Mouse (Mus musculus) heart, adult 2 months (tissue): ENCODE data around the gene Casp9. TPM values are rescaled to one million over a fixed set of nuclear protein-coding genes. Genes with fewer than 3 reads are reported as not detected.

Experiments used
- DNase-seq, 2 experiments: peaks; one replicate each; pipeline ENCODE4 v3.0.0; 2021
- H3K27ac ChIP-seq: fragments of 200-600 bp; 2 replicates; pipeline ENCODE4 v1.8.1; 2022
- H3K27me3 ChIP-seq: fragments of 200-500 bp; 2 replicates; pipeline ENCODE4 v1.6.1; 2012; ENCODE audit warnings: mild to moderate bottlenecking, low read length, inconsistent platforms, mixed read lengths; ENCODE audit not compliant: control insufficient read depth, insufficient read depth
- H3K36me3 ChIP-seq: fragments of 200-500 bp; 2 replicates; pipeline ENCODE4 v1.6.1; 2012; ENCODE audit warnings: low read length, inconsistent platforms; ENCODE audit not compliant: control insufficient read depth, insufficient read depth
- H3K4me1 ChIP-seq: fragments of 200-500 bp; 2 replicates; pipeline ENCODE4 v1.6.1; 2011; ENCODE audit warnings: low read length; ENCODE audit not compliant: control insufficient read depth, insufficient read depth
- H3K4me3 ChIP-seq: fragments of 200-600 bp; 2 replicates; pipeline ENCODE4 v1.8.1; 2022
- H3K79me2 ChIP-seq: fragments of 200-500 bp; replicated peaks from 2 replicates; pipeline ENCODE4 v1.6.1; 2012; ENCODE audit warnings: mild to moderate bottlenecking, inconsistent platforms, low read length, moderate library complexity, mixed read lengths; ENCODE audit not compliant: control insufficient read depth, insufficient read depth
- H3K9ac ChIP-seq: fragments of 200-500 bp; 2 replicates; pipeline ENCODE4 v1.6.1; 2012; ENCODE audit warnings: low read depth, mild to moderate bottlenecking, control low read depth, inconsistent platforms, low read length, mixed read lengths
- CTCF ChIP-seq: fragments of 200-600 bp; IDR thresholded peaks from 2 replicates; pipeline ENCODE4 v1.8.1; 2022; ENCODE audit warnings: antibody characterized with exemption, mild to moderate bottlenecking, moderate library complexity
- EP300 ChIP-seq: fragments of 200-500 bp; IDR thresholded peaks from 2 replicates; pipeline ENCODE4 v1.6.1; 2011; ENCODE audit warnings: low read depth, low read length, control low read depth; ENCODE audit not compliant: insufficient read depth
- POLR2A ChIP-seq: fragments of 200-500 bp; IDR thresholded peaks from 2 replicates; pipeline ENCODE4 v1.6.1; 2011; ENCODE audit warnings: mild to moderate bottlenecking, low read depth, low read length, control low read depth; ENCODE audit not compliant: insufficient read depth
- WGBS: fragments of 180-500 bp; shearing (Covaris S2); methylation state at CpG from one replicate; pipeline ENCODE4 v1.1.7; 2018; 5-methylcytosine and 5-hydroxymethylcytosine counted together
- intact Hi-C: fragments of 180-260 bp; cut with DNase I; formaldehyde crosslinking; loops from one replicate; pipeline ENCODE4 v1.15.1; 2025
- polyA plus RNA-seq: library from polyadenylated mRNA; depleted of rRNA; stranded (reverse); fragments of >200 nt; gene quantifications from 2 replicates; pipeline ENCODE4 v1.2.3, GENCODE M21; 2012
- total RNA-seq, 2 experiments: library from RNA; stranded (reverse); gene quantifications; 2 replicates each; pipeline ENCODE4 v1.2.3; 2021

Casp9 gene
- total and polyA plus RNA-seq, 3 experiments = 7.5 to 10.0 (median 8.1) TPM

- no peak for DNase-seq
- H3K9ac ChIP-seq = no peak overlapping the region
- H3K36me3 ChIP-seq = no peaks in the 10 kb centered on the region
- intact Hi-C loops = no loop called here
- no peak overlapping the region for H3K27ac ChIP-seq
- no peaks in the 10 kb centered on the region for H3K27me3 ChIP-seq
- no peaks in the 10 kb centered on the region for H3K4me1 ChIP-seq
- no peak overlapping the region for H3K4me3 ChIP-seq
- H3K79me2 ChIP-seq = no peaks in the 10 kb centered on the region
- TF ChIP-seq EP300 = no peak
- TF ChIP-seq CTCF = peak; percentile 24; the same call in 1 of the 2 replicates
- WGBS = 85% methylated on average over 4 of the region's 4 CpGs
Measured at GRCm38 (mm10) chr4:141804105-141804504, 10.7 kb downstream of the Casp9 start.

- H3K4me1 ChIP-seq = no peaks in the 10 kb centered on the region
- intact Hi-C loops = no loop called here
- H3K79me2 ChIP-seq = no peaks in the 10 kb centered on the region
- H3K4me3 ChIP-seq = no peak overlapping the region
- no peaks in the 10 kb centered on the region for H3K27me3 ChIP-seq
- WGBS = 89% methylated on average over 8 of the region's 8 CpGs
- no peak overlapping the region for H3K9ac ChIP-seq
- peak in 1 of 2 experiments; percentile 11 for DNase-seq
- TF ChIP-seq CTCF (no peak), EP300 (no peak), POLR2A (no peak)
- no peaks in the 10 kb centered on the region for H3K36me3 ChIP-seq
- no peak overlapping the region for H3K27ac ChIP-seq
Measured at GRCm38 (mm10) chr4:141805886-141806285, 12.5 kb downstream of the Casp9 start.

- peak in 1 of 2 experiments; percentile 20 for DNase-seq
- TF ChIP-seq CTCF (peak; percentile 64), EP300 (peak; percentile 77; the same call in 1 of the 2 replicates), POLR2A (no peak)
- H3K4me3 ChIP-seq = no peak overlapping the region
- no peaks in the 10 kb centered on the region for H3K79me2 ChIP-seq
- no peak overlapping the region for H3K27ac ChIP-seq
- H3K9ac ChIP-seq = no peak overlapping the region
- intact Hi-C loops = loop anchor here (1.0 kb wide), 1 partner anchor 43 kb away; no protein-coding TSS in a partner anchor
- WGBS = 71% methylated on average over 8 of the region's 8 CpGs
- H3K27me3 ChIP-seq = no peaks in the 10 kb centered on the region
- no peaks in the 10 kb centered on the region for H3K36me3 ChIP-seq
- H3K4me1 ChIP-seq = no peaks in the 10 kb centered on the region
Measured at GRCm38 (mm10) chr4:141809850-141810464, 16.5 kb downstream of the Casp9 start.

- Histone ChIP-seq H3K79me2 (no peaks in the 10 kb centered on the region), H3K4me3 (no peak overlapping the region), H3K27me3 (no peaks in the 10 kb centered on the region), H3K27ac (no peak overlapping the region), H3K9ac (no peak overlapping the region), H3K4me1 (no peaks in the 10 kb centered on the region), H3K36me3 (no peaks in the 10 kb centered on the region)
- no peak for DNase-seq
- WGBS = 95% methylated on average over 2 of the region's 2 CpGs
- intact Hi-C loops = loop anchor here (1.0 kb wide), 1 partner anchor 42 kb away; no protein-coding TSS in a partner anchor
- TF ChIP-seq CTCF (no peak), EP300 (no peak), POLR2A (no peak)
Measured at GRCm38 (mm10) chr4:141810975-141811374, 17.6 kb downstream of the Casp9 start.

GRCm38 (mm10) chr4:141811375-141811774 is 18.0 kb downstream of the Casp9 start:
- no peaks in the 10 kb centered on the region for H3K4me1 ChIP-seq
- H3K79me2 ChIP-seq = no peaks in the 10 kb centered on the region
- TF ChIP-seq POLR2A (no peak), CTCF (no peak), EP300 (no peak)
- H3K9ac ChIP-seq = no peak overlapping the region
- WGBS = 96% methylated on average over 7 of the region's 7 CpGs
- no peak overlapping the region for H3K4me3 ChIP-seq
- intact Hi-C loops = no loop called here
- DNase-seq = peak in 1 of 2 experiments; percentile 9
- no peak overlapping the region for H3K27ac ChIP-seq
- H3K36me3 ChIP-seq = no peaks in the 10 kb centered on the region
- no peaks in the 10 kb centered on the region for H3K27me3 ChIP-seq

GRCm38 (mm10) chr4:141816267-141816666 is 22.9 kb downstream of the Casp9 start:
- 80% methylated on average over 7 of the region's 7 CpGs for WGBS
- Histone ChIP-seq H3K79me2 (no peaks in the 10 kb centered on the region), H3K4me3 (no peak overlapping the region), H3K4me1 (no peaks in the 10 kb centered on the region), H3K9ac (no peak overlapping the region), H3K36me3 (no peaks in the 10 kb centered on the region), H3K27me3 (no peaks in the 10 kb centered on the region), H3K27ac (no peak overlapping the region)
- DNase-seq = peak in 1 of 2 experiments; percentile 4
- TF ChIP-seq CTCF (no peak), POLR2A (no peak), EP300 (no peak)
- intact Hi-C loops = no loop called here
